Mouse (Mus musculus) spleen, postnatal 36 days (tissue): Measurements from ENCODE around the gene Anp32a.
A peak's percentile ranks its signal among the peaks of the same experiment; 100 is the strongest.

ENCODE experiments used
- DNase-seq, 2 experiments: peaks; one replicate each; pipeline ENCODE4 v3.0.0; 2022; ENCODE audit warnings: low spot score in 2 of 2, mixed read lengths in 1 of 2

The Anp32a gene

GRCm38 (mm10) chr9:62368256-62368905, 27.3 kb downstream of the Anp32a start:
- DNase-seq, result no peak

DNA sequence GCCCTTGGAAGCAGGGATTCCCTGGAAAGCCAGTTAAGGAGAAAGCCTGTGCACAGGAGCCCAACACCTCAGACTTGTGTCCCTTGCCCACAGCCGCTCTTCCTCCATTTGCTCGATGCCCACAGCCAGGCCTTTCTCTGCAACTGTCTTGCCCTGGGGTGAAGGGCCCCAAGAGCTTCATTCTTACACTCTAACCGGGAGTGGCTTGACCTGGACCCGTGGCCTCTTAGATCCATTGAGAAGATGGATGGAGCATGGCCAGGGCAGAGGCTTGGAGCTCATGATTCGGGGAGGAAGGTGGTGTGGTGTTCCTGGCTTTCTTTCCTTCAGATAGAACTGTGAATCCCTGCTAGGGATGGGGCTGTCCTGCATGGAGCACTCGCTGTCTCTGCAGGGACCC, 28.1 kb downstream of the Anp32a start:
- DNase-seq, result no peak

- no peak for DNase-seq
These were observed 29.1 kb downstream of the Anp32a start for GRCm38 (mm10) chr9:62370186-62370585.

- no peak for DNase-seq
These were observed 29.7 kb downstream of the Anp32a start for GRCm38 (mm10) chr9:62370648-62371280.

DNA sequence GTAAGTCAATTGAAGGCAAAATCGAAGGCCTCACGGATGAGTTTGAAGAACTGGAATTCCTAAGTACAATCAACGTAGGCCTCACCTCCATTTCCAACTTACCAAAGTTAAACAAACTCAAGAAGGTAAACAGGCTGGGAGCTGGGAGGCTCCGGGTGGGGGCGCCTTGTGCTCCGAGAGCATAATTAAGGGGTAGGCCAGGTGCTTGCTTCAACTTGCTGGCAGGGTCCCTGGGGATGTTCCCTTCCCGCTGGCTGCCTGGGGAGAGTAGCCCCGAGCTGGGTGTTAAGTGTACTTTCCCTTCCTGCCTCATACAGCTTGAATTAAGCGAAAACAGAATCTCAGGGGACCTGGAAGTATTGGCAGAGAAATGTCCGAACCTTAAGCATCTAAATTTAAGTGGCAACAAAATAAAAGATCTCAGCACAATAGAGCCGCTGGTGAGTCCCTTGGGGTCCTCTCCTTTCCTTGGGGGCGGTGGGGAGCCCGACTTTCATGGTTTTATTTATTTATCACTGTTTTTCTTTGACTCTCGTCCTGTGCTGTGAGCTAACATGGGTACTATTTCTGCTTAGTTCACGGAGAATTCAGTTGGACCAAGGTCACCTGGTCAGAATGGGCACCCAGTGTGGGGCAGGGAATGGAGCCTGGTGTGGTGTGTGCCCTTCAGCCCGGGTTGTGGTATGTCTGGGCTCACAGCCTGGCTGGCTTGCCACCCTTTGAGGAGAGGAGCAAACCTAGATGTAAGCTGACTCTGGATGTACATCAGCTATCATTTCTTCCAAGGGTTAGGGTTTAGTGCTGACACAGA, 30.9 kb downstream of the Anp32a start:
- DNase-seq, result no peak

- DNase-seq, result no peak
These were observed 31.6 kb downstream of the Anp32a start for GRCm38 (mm10) chr9:62372556-62373221.

DNA sequence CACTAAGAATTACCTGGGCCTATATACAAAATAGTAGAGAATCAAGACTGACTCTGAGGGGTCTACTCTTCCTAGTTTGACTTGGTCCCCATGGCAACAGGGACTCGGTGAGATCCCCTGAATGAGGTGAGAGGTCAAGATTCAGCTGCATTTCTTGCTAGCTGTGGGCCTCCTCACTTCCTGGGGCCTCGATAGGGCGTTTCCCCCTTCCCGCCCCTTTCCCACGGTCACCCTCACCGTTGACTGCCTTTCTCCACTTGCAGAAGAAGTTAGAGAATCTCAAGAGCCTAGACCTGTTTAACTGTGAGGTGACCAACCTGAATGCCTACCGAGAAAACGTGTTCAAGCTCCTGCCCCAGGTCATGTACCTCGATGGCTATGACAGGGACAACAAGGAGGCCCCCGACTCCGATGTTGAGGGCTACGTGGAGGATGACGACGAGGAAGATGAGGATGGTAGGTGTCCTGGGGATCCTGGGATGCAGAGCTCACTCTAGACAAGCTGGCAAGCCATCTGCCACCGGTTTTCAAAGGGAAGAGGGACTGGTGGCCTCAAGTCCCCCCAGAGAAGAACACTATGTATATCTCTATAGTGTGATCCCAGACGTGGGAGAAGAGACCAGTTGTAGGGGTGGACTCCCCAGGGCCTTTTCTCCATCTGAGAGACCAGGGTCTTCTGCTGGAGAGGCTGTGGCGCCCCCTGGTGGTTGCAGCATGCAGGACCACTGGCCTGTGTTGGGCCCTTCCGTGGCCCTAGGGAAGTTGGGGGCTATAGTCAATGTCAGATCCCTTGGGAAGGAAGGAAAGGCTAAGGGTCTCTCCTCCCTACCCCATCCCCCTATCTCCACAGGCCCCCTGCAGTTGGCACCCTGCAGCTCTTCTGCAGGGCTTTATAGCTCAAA, 32.4 kb downstream of the Anp32a start:
- peak; percentile 58 to 63 for DNase-seq

- DNase-seq, result no peak
These were observed 33.2 kb downstream of the Anp32a start for GRCm38 (mm10) chr9:62374276-62374675.

GRCm38 (mm10) chr9:62377897-62378296, 36.8 kb downstream of the Anp32a start:
- DNase-seq, result no peak

- DNase-seq, result no peak
These were observed 39.3 kb downstream of the Anp32a start for GRCm38 (mm10) chr9:62380351-62380750.

- no peak for DNase-seq
These were observed 40.4 kb downstream of the Anp32a start for GRCm38 (mm10) chr9:62381402-62381913.

GRCm38 (mm10) chr9:62382519-62383084, 41.5 kb downstream of the Anp32a start:
- no peak for DNase-seq

DNA sequence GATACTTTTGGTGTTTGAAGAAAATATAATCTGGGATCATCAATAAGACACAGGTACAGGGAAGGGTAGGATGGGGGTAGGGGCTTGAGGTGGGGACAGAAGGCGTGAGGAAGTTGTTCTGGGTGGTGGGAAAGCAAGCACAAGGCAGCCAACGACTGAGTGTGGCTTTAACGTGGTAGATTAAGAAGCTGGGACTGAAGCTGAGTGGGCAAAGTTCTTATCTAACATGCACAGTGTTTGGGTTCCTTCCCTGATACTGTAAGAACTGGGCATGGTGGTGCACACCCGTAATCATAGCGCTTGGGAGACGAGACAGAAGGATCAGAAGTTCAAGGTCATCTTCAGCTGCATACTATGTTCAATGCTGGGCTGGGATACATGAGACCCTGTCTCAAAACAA, 44.0 kb downstream of the Anp32a start:
- DNase-seq, result no peak

- DNase-seq, result no peak
These were observed 44.8 kb downstream of the Anp32a start for GRCm38 (mm10) chr9:62385727-62386518.

DNA sequence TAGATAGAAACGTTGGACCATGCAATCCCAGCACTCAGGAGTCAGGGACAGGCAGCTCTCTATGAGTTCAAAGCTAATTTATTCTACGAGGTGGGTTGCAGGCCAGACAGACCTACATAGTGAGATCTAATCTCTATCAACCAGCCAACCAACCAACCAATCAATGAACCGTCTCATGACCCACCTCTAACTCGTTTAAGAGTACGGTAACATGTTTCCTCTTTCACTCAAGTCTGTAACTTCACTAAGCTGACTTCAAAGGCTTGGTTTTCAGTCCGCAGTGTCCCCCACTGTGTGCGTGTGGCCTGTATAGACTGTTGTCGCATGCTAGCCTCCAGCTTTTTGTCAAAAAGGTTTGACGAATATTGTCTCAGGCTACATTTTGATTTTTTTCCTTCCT, 48.6 kb downstream of the Anp32a start:
- no peak for DNase-seq

DNA sequence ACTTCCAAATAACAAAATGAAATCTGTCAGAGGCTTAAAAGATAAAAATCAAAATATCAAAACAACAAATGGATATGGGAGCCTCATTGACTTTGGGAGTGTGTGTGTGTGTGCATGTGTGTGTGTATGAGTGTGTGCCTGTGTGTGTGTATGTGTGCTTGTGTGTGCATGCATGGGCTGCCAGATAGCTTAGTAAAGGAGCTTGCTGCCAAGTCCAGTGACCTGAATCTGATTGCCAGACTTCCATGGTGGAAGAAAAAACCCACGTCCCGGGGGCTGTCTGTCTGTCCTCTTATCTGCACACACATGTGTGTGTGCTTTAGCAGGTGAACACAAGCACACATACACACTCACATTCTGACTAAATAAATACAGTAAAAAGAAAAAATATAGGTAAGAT, 52.4 kb downstream of the Anp32a start:
- DNase-seq, result no peak

DNA sequence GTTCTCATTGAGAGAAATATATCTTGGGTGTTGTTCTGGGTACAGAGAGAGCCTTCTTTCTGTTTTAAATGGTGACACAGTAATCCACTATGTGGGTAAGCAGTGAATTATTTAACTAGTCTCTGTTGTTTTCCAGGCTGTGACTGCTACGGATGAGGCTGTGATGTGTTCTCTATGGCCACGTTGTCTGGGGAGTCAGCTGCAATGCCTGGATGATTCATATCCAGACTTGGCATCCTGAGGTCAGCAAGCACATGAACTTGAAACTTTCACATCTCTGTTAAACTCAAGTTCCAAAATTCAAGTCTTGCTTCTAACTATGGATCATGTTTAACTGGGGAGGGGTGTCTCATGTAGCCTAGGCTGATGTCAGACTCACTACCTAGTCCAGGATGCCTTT, 53.1 kb downstream of the Anp32a start:
- no peak for DNase-seq

- DNase-seq, result no peak
These were observed 59.6 kb downstream of the Anp32a start for GRCm38 (mm10) chr9:62400531-62401170.

GRCm38 (mm10) chr9:62401589-62401988, 60.5 kb downstream of the Anp32a start:
- no peak for DNase-seq
